In the genomic region with DNA sequence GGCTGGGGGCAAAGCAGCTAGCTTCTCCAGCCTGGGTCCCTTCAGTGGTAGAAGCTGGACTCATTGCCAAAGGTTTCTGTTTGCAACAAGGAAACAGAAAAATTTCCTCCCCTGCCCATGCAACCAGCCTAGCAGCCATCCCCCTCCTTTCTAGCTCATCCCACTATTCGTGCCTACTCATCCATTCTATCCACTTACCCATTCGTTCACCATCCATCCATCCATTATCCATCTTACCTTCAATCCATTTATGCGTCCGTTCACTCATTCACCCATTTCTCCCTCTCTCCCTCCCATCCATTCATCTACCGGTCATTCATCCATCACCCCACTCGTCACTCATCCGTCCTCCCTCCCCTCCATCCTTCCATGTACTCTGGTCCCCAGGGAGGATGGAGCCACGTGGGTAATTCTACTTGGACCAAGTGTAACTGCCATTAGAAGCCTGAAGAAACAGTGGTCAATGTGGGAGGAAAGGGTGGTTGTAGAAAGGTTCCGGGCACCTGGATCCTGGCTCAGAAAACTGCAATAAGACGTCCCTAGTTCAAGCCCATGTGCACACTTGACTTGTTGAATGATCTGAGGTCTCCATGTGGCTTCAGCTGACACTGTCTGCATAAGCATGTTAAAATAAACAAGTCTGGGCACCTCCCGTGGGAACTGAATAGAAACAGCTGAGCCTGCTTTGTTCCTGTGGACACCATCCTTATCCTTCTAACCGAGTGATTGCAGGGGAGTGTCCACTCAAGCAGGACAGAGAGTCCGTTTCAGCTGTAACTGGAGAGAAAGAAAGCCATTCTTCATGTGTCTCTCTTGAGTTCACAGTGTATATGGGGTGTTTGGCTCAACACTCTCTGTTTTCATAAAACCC, we compare ENCODE assay signal across 7 mouse cellular contexts. TPM values are rescaled to one million over a fixed set of nuclear protein-coding genes. Genes with fewer than 3 reads are reported as not detected.
A peak's percentile ranks its signal among the peaks of the same experiment; 100 is the strongest.
DNase-seq lines count a peak whose midpoint lies in the region; ATAC-seq and TF ChIP-seq lines count a peak whose summit lies in the region.

No protein-coding gene starts in this region.

- H3K4me1 ChIP-seq in lung, embryonic 14.5 days (ENCODE audit: insufficient read depth), result no peaks in the 10 kb centered on the region
- peaks cover 12% of the 10 kb centered on the region for H3K4me1 ChIP-seq in embryonic facial prominence, embryonic 15.5 days
- peaks cover 29% of the 10 kb centered on the region for H3K4me1 ChIP-seq in limb, embryonic 10.5 days
- no peaks in the 10 kb centered on the region for H3K4me1 ChIP-seq in small intestine, adult 2 months (ENCODE audit: control insufficient read depth, insufficient read depth, insufficient read length, low read length)

- 0 out of 2 replicates have a peak, but pooled peaks have one; percentile 36 for ATAC-seq in lung, embryonic 14.5 days (ENCODE audit: insufficient read depth)
- no peak for ATAC-seq in embryonic facial prominence, embryonic 15.5 days (ENCODE audit: insufficient number of reproducible peaks, low FRiP score, low TSS enrichment, low read depth)

- DNase-seq in lung, embryonic 14.5 days, result peak; percentile 26
- DNase-seq in lung, adult 18-20 months, result no peak
- no peak for DNase-seq in limb, embryonic 10.5 days (ENCODE audit: low spot score)
- DNase-seq in B cell, adult 2 months, result no peak
- DNase-seq in spleen, postnatal 10 days (ENCODE audit: low spot score in 2 of 2), result no peak

- WGBS in lung, embryonic 14.5 days, result 12% methylated on average over 13 of the region's 13 CpGs
- WGBS in embryonic facial prominence, embryonic 15.5 days, result 19% methylated on average over 13 of the region's 13 CpGs
- WGBS in limb, embryonic 10.5 days, result 27% methylated on average over 13 of the region's 13 CpGs
- 18% methylated on average over 13 of the region's 13 CpGs for WGBS in small intestine, adult 2 months

- TF ChIP-seq POLR2A in small intestine, adult 2 months (IDR thresholded peaks at IDR 0.05; ENCODE audit: low read depth, low read length), result no peak

- no peaks in the 10 kb centered on the region for H3K9me3 ChIP-seq in lung, embryonic 14.5 days (ENCODE audit: low read depth, low read length)
- H3K9me3 ChIP-seq in embryonic facial prominence, embryonic 15.5 days (replicated peaks), result no peaks in the 10 kb centered on the region
- H3K9me3 ChIP-seq in limb, embryonic 10.5 days (replicated peaks), result no peaks in the 10 kb centered on the region

- no peaks in the 10 kb centered on the region for H3K36me3 ChIP-seq in lung, embryonic 14.5 days (ENCODE audit: insufficient read depth)
- H3K36me3 ChIP-seq in embryonic facial prominence, embryonic 15.5 days, result no peaks in the 10 kb centered on the region
- no peaks in the 10 kb centered on the region for H3K36me3 ChIP-seq in limb, embryonic 10.5 days
- no peaks in the 10 kb centered on the region for H3K36me3 ChIP-seq in small intestine, adult 2 months (ENCODE audit: control insufficient read depth, insufficient read depth, low read length)

- H3K27ac ChIP-seq in lung, embryonic 14.5 days (ENCODE audit: low read depth), result no peak overlapping the region
- no peak overlapping the region for H3K27ac ChIP-seq in embryonic facial prominence, embryonic 15.5 days (replicated peaks)
- peak overlapping the region; percentile 81 for H3K27ac ChIP-seq in limb, embryonic 10.5 days
- no peak overlapping the region for H3K27ac ChIP-seq in small intestine, adult 2 months (ENCODE audit: insufficient read depth, low read depth, low read length)

- peak overlapping the region; percentile 98 for H3K4me2 ChIP-seq in lung, embryonic 14.5 days
- H3K4me2 ChIP-seq in embryonic facial prominence, embryonic 15.5 days (replicated peaks), result peak overlapping the region; percentile 97

- peaks cover 59% of the 10 kb centered on the region for H3K27me3 ChIP-seq in lung, embryonic 14.5 days (ENCODE audit: insufficient read depth, low read length)
- H3K27me3 ChIP-seq in embryonic facial prominence, embryonic 15.5 days, result peaks cover 62% of the 10 kb centered on the region
- H3K27me3 ChIP-seq in limb, embryonic 10.5 days (ENCODE audit: low read depth, poor library complexity, severe bottlenecking), result peaks cover 84% of the 10 kb centered on the region
- peaks cover 25% of the 10 kb centered on the region for H3K27me3 ChIP-seq in small intestine, adult 2 months (ENCODE audit: control insufficient read depth, insufficient read depth, low read length)

- TF ChIP-seq CTCF in lung, embryonic 14.5 days (IDR thresholded peaks at IDR 0.05; ENCODE audit: low read depth), result no peak
- no peak for TF ChIP-seq CTCF in small intestine, adult 2 months (IDR thresholded peaks at IDR 0.05; ENCODE audit: extremely low read depth, insufficient read length, insufficient replicate concordance, low read depth, low read length)

- H3K9ac ChIP-seq in lung, embryonic 14.5 days, result peak overlapping the region; percentile 56; the same call in 1 of the 2 replicates
- H3K9ac ChIP-seq in embryonic facial prominence, embryonic 15.5 days, result peak overlapping the region; percentile 45

- peak overlapping the region; percentile 56 for H3K4me3 ChIP-seq in lung, embryonic 14.5 days (ENCODE audit: low read depth, low read length)
- peak overlapping the region; percentile 58 for H3K4me3 ChIP-seq in embryonic facial prominence, embryonic 15.5 days (replicated peaks)
- H3K4me3 ChIP-seq in limb, embryonic 10.5 days, result peak overlapping the region; percentile 65
- H3K4me3 ChIP-seq in small intestine, adult 2 months (ENCODE audit: low read depth, low read length), result peak overlapping the region; percentile 51

RNA-seq across cellular contexts. Expression of a gene that starts 0.6 kb away (rescaled TPM):
- polyA plus RNA-seq in lung, embryonic 14.5 days (2014; fragmentation: Nextera tagmentation; extraction: Ambion mirVana), result 0.14 TPM in 1 of 2 replicates, not detected in the other
- 0.29 and 0.53 TPM in 2 replicates for polyA plus RNA-seq in embryonic facial prominence, embryonic 15.5 days (2015; fragmentation: Nextera tagmentation; extraction: Ambion mirVana)
- 0.58 and 0.68 TPM in 2 replicates for polyA plus RNA-seq in limb, embryonic 10.5 days (2016; fragmentation: Nextera tagmentation; extraction: Ambion mirVana)
- polyA plus RNA-seq in small intestine, adult 2 months (2012; rRNA removed), result not detected in 2 replicates

RNA-seq across cellular contexts. Expression of a gene that starts 10.2 kb away (rescaled TPM):
- 0.20 and 0.59 TPM in 2 replicates for polyA plus RNA-seq in lung, embryonic 14.5 days (2014; fragmentation: Nextera tagmentation; extraction: Ambion mirVana)
- polyA plus RNA-seq in embryonic facial prominence, embryonic 15.5 days (2015; fragmentation: Nextera tagmentation; extraction: Ambion mirVana), result 1.2 and 4.3 TPM in 2 replicates
- polyA plus RNA-seq in limb, embryonic 10.5 days (2016; fragmentation: Nextera tagmentation; extraction: Ambion mirVana), result 0.53 and 1.7 TPM in 2 replicates
- not detected in 2 replicates for polyA plus RNA-seq in small intestine, adult 2 months (2012; rRNA removed)

RNA-seq across cellular contexts. Expression of a gene that starts 19.1 kb away (rescaled TPM):
- polyA plus RNA-seq in lung, embryonic 14.5 days (2014; fragmentation: Nextera tagmentation; extraction: Ambion mirVana), result 3.9 and 4.8 TPM in 2 replicates
- 3.4 TPM in 2 replicates for polyA plus RNA-seq in embryonic facial prominence, embryonic 15.5 days (2015; fragmentation: Nextera tagmentation; extraction: Ambion mirVana)
- polyA plus RNA-seq in limb, embryonic 10.5 days (2016; fragmentation: Nextera tagmentation; extraction: Ambion mirVana), result 0.26 and 0.64 TPM in 2 replicates
- polyA plus RNA-seq in small intestine, adult 2 months (2012; rRNA removed), result 1.3 and 2.6 TPM in 2 replicates

RNA-seq across cellular contexts. Expression of a gene that starts 40.9 kb away (rescaled TPM):
- polyA plus RNA-seq in lung, embryonic 14.5 days (2014; fragmentation: Nextera tagmentation; extraction: Ambion mirVana), result not detected in 2 replicates
- 0.73 and 0.92 TPM in 2 replicates for polyA plus RNA-seq in embryonic facial prominence, embryonic 15.5 days (2015; fragmentation: Nextera tagmentation; extraction: Ambion mirVana)
- not detected in 2 replicates for polyA plus RNA-seq in limb, embryonic 10.5 days (2016; fragmentation: Nextera tagmentation; extraction: Ambion mirVana)
- polyA plus RNA-seq in small intestine, adult 2 months (2012; rRNA removed), result not detected in 2 replicates
